ENCODE assay signal across 8 mouse cellular contexts in genomic region chr9:36796781-36797555, GRCm38 (mm10). TPM values are rescaled to one million over a fixed set of nuclear protein-coding genes. Genes with fewer than 3 reads are reported as not detected.
DNase-seq lines count a peak whose midpoint lies in the region; ATAC-seq lines count a peak whose summit lies in the region.

Ei24 (minus strand) TSS chr9:36797393.

- WGBS in embryonic facial prominence, embryonic 11.5 days = 1% methylated on average over 61 of the region's 66 CpGs
- WGBS in midbrain, embryonic 11.5 days = under 1% methylated on average over 66 of the region's 66 CpGs

- peak within 1 kb of the TSS; percentile 95 for H3K9ac ChIP-seq in embryonic facial prominence, embryonic 11.5 days (replicated peaks; ENCODE audit: low read length)
- peak within 1 kb of the TSS; percentile 94 for H3K9ac ChIP-seq in midbrain, embryonic 11.5 days (ENCODE audit: low read length)

- peak; percentile 98 for DNase-seq in adrenal gland, postnatal 25 days
- peak; percentile 89 for DNase-seq in embryonic facial prominence, embryonic 11.5 days (ENCODE audit: low spot score)
- DNase-seq in kidney, adult 11 months = peak; percentile 92
- peak; percentile 96 for DNase-seq in left cerebral cortex, postnatal 4 days
- DNase-seq in midbrain, embryonic 11.5 days (ENCODE audit: low spot score, missing footprints) = peak; percentile 100
- peak; percentile 90 for DNase-seq in right cerebral cortex, postnatal 4 days
- peak; percentile 92 for DNase-seq in yolk sac, embryonic 10.5 days (ENCODE audit: low spot score)

- peak within 1 kb of the TSS; percentile 88 for H3K4me2 ChIP-seq in embryonic facial prominence, embryonic 11.5 days (ENCODE audit: low read depth, low read length)
- H3K4me2 ChIP-seq in midbrain, embryonic 11.5 days = peak within 1 kb of the TSS; percentile 83

- H3K4me1 ChIP-seq in embryonic facial prominence, embryonic 11.5 days (ENCODE audit: control insufficient read depth, insufficient read depth, low read length) = no peaks in the 10 kb centered on the region
- peaks cover 11% of the 10 kb centered on the region for H3K4me1 ChIP-seq in midbrain, embryonic 11.5 days (ENCODE audit: control insufficient read depth, insufficient read depth, low read length)

- H3K9me3 ChIP-seq in embryonic facial prominence, embryonic 11.5 days (replicated peaks; ENCODE audit: control insufficient read depth, low read length) = no peaks in the 10 kb centered on the region
- H3K9me3 ChIP-seq in midbrain, embryonic 11.5 days (ENCODE audit: control insufficient read depth, low read length) = no peaks in the 10 kb centered on the region

- peak; percentile 98 for ATAC-seq in embryonic facial prominence, embryonic 11.5 days (replicated peaks; ENCODE audit: insufficient number of reproducible peaks, low FRiP score, low TSS enrichment, low read depth)
- ATAC-seq in granulocyte monocyte progenitor cell, adult 5-6 weeks (replicated peaks; ENCODE audit: poor library complexity, severe bottlenecking) = peak; percentile 98
- peak; percentile 100 for ATAC-seq in midbrain, embryonic 11.5 days (ENCODE audit: low FRiP score)

- intact Hi-C loops in left cerebral cortex, postnatal 4 days (cut with DNase I) = no loop called here

- H3K27me3 ChIP-seq in embryonic facial prominence, embryonic 11.5 days (ENCODE audit: control insufficient read depth, insufficient read depth, low read length) = no peaks in the 10 kb centered on the region
- H3K27me3 ChIP-seq in midbrain, embryonic 11.5 days (ENCODE audit: control insufficient read depth, insufficient read depth, low read length) = no peaks in the 10 kb centered on the region

- peak within 1 kb of the TSS; percentile 96 for H3K4me3 ChIP-seq in embryonic facial prominence, embryonic 11.5 days (ENCODE audit: low read depth, low read length)
- H3K4me3 ChIP-seq in midbrain, embryonic 11.5 days (ENCODE audit: low read depth, low read length) = peak within 1 kb of the TSS; percentile 86

- no peaks in the 10 kb centered on the region for H3K36me3 ChIP-seq in embryonic facial prominence, embryonic 11.5 days (replicated peaks; ENCODE audit: control insufficient read depth, insufficient read depth, low read depth, low read length)
- H3K36me3 ChIP-seq in midbrain, embryonic 11.5 days (ENCODE audit: control insufficient read depth, insufficient read depth, low read length) = no peaks in the 10 kb centered on the region

- H3K27ac ChIP-seq in embryonic facial prominence, embryonic 11.5 days (replicated peaks; ENCODE audit: low read depth, low read length) = peak within 1 kb of the TSS; percentile 38; the same call in 1 of the 2 replicates
- H3K27ac ChIP-seq in midbrain, embryonic 11.5 days (ENCODE audit: low read depth, low read length) = no peak within 1 kb of the TSS

RNA-seq across cellular contexts. Expression of gene Ei24, which starts in this region (rescaled TPM):
- 118 and 131 TPM in 2 replicates for total RNA-seq in adrenal gland, postnatal 25 days (2021)
- polyA plus RNA-seq in embryonic facial prominence, embryonic 11.5 days (2014; fragmentation: Nextera tagmentation; extraction: Ambion mirVana) = 71.0 and 73.6 TPM in 2 replicates
- total RNA-seq in granulocyte monocyte progenitor cell, adult 5-6 weeks (2014; fragmentation: Nextera tagmentation) = 47.8 and 59.9 TPM in 2 replicates
- total RNA-seq in granulocyte monocyte progenitor cell, adult 5-6 weeks (2017) = 36.9 and 43.2 TPM in 2 replicates
- 100 to 1,000 TPM; 125 to 132 TPM for total RNA-seq in left cerebral cortex, postnatal 4 days (2021)
- 70.3 TPM in 2 replicates for polyA plus RNA-seq in midbrain, embryonic 11.5 days (2014; fragmentation: Nextera tagmentation; extraction: Ambion mirVana)
